Mouse (Mus musculus) heart, embryonic 14.5 days (tissue): ENCODE results near the gene Ccdc184. TPM values are rescaled to one million over a fixed set of nuclear protein-coding genes. Genes with fewer than 3 reads are reported as not detected.

Experiments
- ATAC-seq: fragments of 200-750 bp; cut with Nextera tagmentation; 2 replicates; pipeline ENCODE4 v1.8.0; 2017; ENCODE audit warnings: low read depth, moderate TSS enrichment; ENCODE audit not compliant: insufficient number of reproducible peaks, insufficient read depth, low FRiP score
- H3K27ac ChIP-seq, 2 experiments: fragments of 200-500 bp in 1 of 2; fragments of 300-500 bp in 1 of 2; sonication (generic) in 1 of 2; replicated peaks in 1 of 2; 2 replicates each; pipeline ENCODE4 v1.5.1; 2012 to 2014; ENCODE audit warnings: low read depth in 2 of 2, low read length in 2 of 2, control low read depth in 1 of 2, mild to moderate bottlenecking in 1 of 2, mixed read lengths in 1 of 2; ENCODE audit not compliant: control insufficient read depth in 1 of 2, insufficient read depth in 1 of 2
- H3K27me3 ChIP-seq: fragments of 300-500 bp; sonication (generic); 2 replicates; pipeline ENCODE4 v1.6.1; 2014; ENCODE audit warnings: mild to moderate bottlenecking, low read length, control low read depth; ENCODE audit not compliant: control insufficient read depth, insufficient read depth
- H3K36me3 ChIP-seq: fragments of 300-500 bp; sonication (generic); 2 replicates; pipeline ENCODE4 v1.6.1; 2014; ENCODE audit warnings: mild to moderate bottlenecking, control low read depth, low read length, mixed read lengths; ENCODE audit not compliant: control insufficient read depth, insufficient read depth
- H3K4me1 ChIP-seq, 2 experiments: fragments of 200-500 bp in 1 of 2; fragments of 300-500 bp in 1 of 2; sonication (generic) in 1 of 2; 2 replicates each; pipeline ENCODE4 v1.6.1; 2012 to 2014; ENCODE audit warnings: low read length in 2 of 2, control low read depth in 1 of 2, mixed read lengths in 1 of 2; ENCODE audit not compliant: control insufficient read depth in 2 of 2, insufficient read depth in 2 of 2
- H3K4me2 ChIP-seq: fragments of 300-500 bp; sonication (generic); 2 replicates; pipeline ENCODE4 v1.6.1; 2014; ENCODE audit warnings: mild to moderate bottlenecking, low read length
- H3K4me3 ChIP-seq, 2 experiments: fragments of 200-500 bp in 1 of 2; fragments of 300-500 bp in 1 of 2; sonication (generic) in 1 of 2; 2 replicates each; pipeline ENCODE4 v1.5.1; 2012 to 2014; ENCODE audit warnings: low read length in 2 of 2, mild to moderate bottlenecking in 2 of 2, control low read depth in 1 of 2, low read depth in 1 of 2, moderate library complexity in 1 of 2; ENCODE audit not compliant: control insufficient read depth in 1 of 2, insufficient read depth in 1 of 2
- H3K9ac ChIP-seq: fragments of 300-500 bp; sonication (generic); 2 replicates; pipeline ENCODE4 v1.6.1; 2014; ENCODE audit warnings: mild to moderate bottlenecking, low read length
- H3K9me3 ChIP-seq: fragments of 300-500 bp; sonication (generic); 2 replicates; pipeline ENCODE4 v1.6.1; 2016; ENCODE audit warnings: low read length, control low read depth; ENCODE audit not compliant: control insufficient read depth
- WGBS: fragments of 180-500 bp; shearing (Covaris S2); extraction: QIAGEN DNeasy Blood & Tissue Kit; methylation state at CpG from one replicate; pipeline ENCODE4 v1.1.7; 2014; 5-methylcytosine and 5-hydroxymethylcytosine counted together
- polyA plus RNA-seq: library from polyadenylated mRNA; unstranded; fragments of >200 nt; fragmentation: Nextera tagmentation; extraction: Ambion mirVana; gene quantifications from 2 replicates; pipeline ENCODE4 v1.2.1, GENCODE M21; 2014

Gene Ccdc184
- polyA plus RNA-seq, 1 experiment from 2014 or later = 1.3 TPM

GRCm38 (mm10) chr15:98134034-98134433 lies 32.9 kb upstream of the Ccdc184 start:
- Histone ChIP-seq H3K4me3 (no peak overlapping the region), H3K36me3 (peaks cover 98% of the 10 kb centered on the region), H3K4me2 (no peak overlapping the region), H3K9ac (no peak overlapping the region), H3K27me3 (no peaks in the 10 kb centered on the region), H3K9me3 (no peaks in the 10 kb centered on the region), H3K4me1 (no peaks in the 10 kb centered on the region), H3K27ac (no peak overlapping the region)
- ATAC-seq = no peak
- 94% methylated on average over 4 of the region's 4 CpGs for WGBS

GRCm38 (mm10) chr15:98134666-98135065 lies 32.3 kb upstream of the Ccdc184 start:
- peaks cover 98% of the 10 kb centered on the region for H3K36me3 ChIP-seq
- H3K4me3 ChIP-seq = no peak overlapping the region
- no peak for ATAC-seq
- no peaks in the 10 kb centered on the region for H3K27me3 ChIP-seq
- no peaks in the 10 kb centered on the region for H3K9me3 ChIP-seq
- no peak overlapping the region for H3K27ac ChIP-seq
- no peak overlapping the region for H3K4me2 ChIP-seq
- H3K4me1 ChIP-seq = no peaks in the 10 kb centered on the region
- no peak overlapping the region for H3K9ac ChIP-seq
- 84% methylated on average over 3 of the region's 3 CpGs for WGBS

GRCm38 (mm10) chr15:98135671-98136070 lies 31.3 kb upstream of the Ccdc184 start:
- Histone ChIP-seq H3K27me3 (no peaks in the 10 kb centered on the region), H3K36me3 (peaks cover 98% of the 10 kb centered on the region), H3K9me3 (no peaks in the 10 kb centered on the region), H3K4me3 (no peak overlapping the region), H3K9ac (no peak overlapping the region), H3K27ac (no peak overlapping the region), H3K4me1 (no peaks in the 10 kb centered on the region), H3K4me2 (no peak overlapping the region)
- 91% methylated on average over 13 of the region's 13 CpGs for WGBS
- no peak for ATAC-seq

- no peak overlapping the region for H3K4me3 ChIP-seq
- H3K4me2 ChIP-seq = no peak overlapping the region
- no peaks in the 10 kb centered on the region for H3K27me3 ChIP-seq
- 90% methylated on average over 9 of the region's 9 CpGs for WGBS
- H3K9me3 ChIP-seq = no peaks in the 10 kb centered on the region
- no peak overlapping the region for H3K9ac ChIP-seq
- no peak for ATAC-seq
- no peaks in the 10 kb centered on the region for H3K4me1 ChIP-seq
- H3K36me3 ChIP-seq = peaks cover 98% of the 10 kb centered on the region
- H3K27ac ChIP-seq = no peak overlapping the region
These were observed 30.1 kb upstream of the Ccdc184 start for GRCm38 (mm10) chr15:98136871-98137270.

GRCm38 (mm10) chr15:98139763-98140162 lies 27.2 kb upstream of the Ccdc184 start:
- no peaks in the 10 kb centered on the region for H3K9me3 ChIP-seq
- no peak for ATAC-seq
- H3K4me1 ChIP-seq = peaks cover 0 to 8% of the 10 kb centered on the region in 2 experiments; a peak in 1 of 4 replicates
- no peak overlapping the region for H3K4me2 ChIP-seq
- H3K27ac ChIP-seq = no peak overlapping the region
- H3K27me3 ChIP-seq = no peaks in the 10 kb centered on the region
- H3K4me3 ChIP-seq = no peak overlapping the region
- WGBS = 87% methylated on average over 7 of the region's 7 CpGs
- H3K9ac ChIP-seq = no peak overlapping the region
- peaks cover 78% of the 10 kb centered on the region for H3K36me3 ChIP-seq

- WGBS = 87% methylated on average over 5 of the region's 5 CpGs
- Histone ChIP-seq H3K9me3 (no peaks in the 10 kb centered on the region), H3K4me3 (no peak overlapping the region), H3K4me1 (peaks cover 2 to 10% of the 10 kb centered on the region in 2 experiments; a peak in 3 of 4 replicates), H3K36me3 (peaks cover 68% of the 10 kb centered on the region), H3K9ac (no peak overlapping the region), H3K4me2 (no peak overlapping the region), H3K27me3 (no peaks in the 10 kb centered on the region), H3K27ac (no peak overlapping the region)
- ATAC-seq = no peak
These were observed 26.1 kb upstream of the Ccdc184 start for GRCm38 (mm10) chr15:98140809-98141208.

GRCm38 (mm10) chr15:98142515-98142914 lies 24.4 kb upstream of the Ccdc184 start:
- WGBS = 78% methylated on average over 10 of the region's 10 CpGs
- peaks cover 5 to 14% of the 10 kb centered on the region in 2 experiments for H3K4me1 ChIP-seq
- no peak for ATAC-seq

GRCm38 (mm10) chr15:98144861-98145507 lies 22.0 kb upstream of the Ccdc184 start:
- Histone ChIP-seq H3K4me3 (peak overlapping the region; percentile 62 to 83), H3K27me3 (no peaks in the 10 kb centered on the region)
- ATAC-seq = no peak

More at GRCm38 (mm10) chr15:98142515-98142914, 24.4 kb upstream of the Ccdc184 start:
- Histone ChIP-seq H3K27ac (no peak overlapping the region), H3K27me3 (no peaks in the 10 kb centered on the region), H3K4me3 (no peak overlapping the region), H3K36me3 (peaks cover 50% of the 10 kb centered on the region), H3K9me3 (no peaks in the 10 kb centered on the region), H3K9ac (no peak overlapping the region), H3K4me2 (no peak overlapping the region)

More at GRCm38 (mm10) chr15:98144861-98145507, 22.0 kb upstream of the Ccdc184 start:
- no peaks in the 10 kb centered on the region for H3K9me3 ChIP-seq
- WGBS = under 1% methylated on average over 33 of the region's 36 CpGs
- H3K36me3 ChIP-seq = peaks cover 27% of the 10 kb centered on the region
- H3K27ac ChIP-seq = peak overlapping the region; percentile 1 to 86; a peak in 3 of 4 replicates
- peak overlapping the region; percentile 97 for H3K9ac ChIP-seq
- H3K4me1 ChIP-seq = peaks cover 11 to 31% of the 10 kb centered on the region in 2 experiments
- H3K4me2 ChIP-seq = peak overlapping the region; percentile 92
